Mouse (Mus musculus): ENCODE data around the gene Leprot. TPM values are rescaled to one million over a fixed set of nuclear protein-coding genes. Genes with fewer than 3 reads are reported as not detected.
A peak's percentile ranks its signal among the peaks of the same experiment; 100 is the strongest.

Leprot gene
- total and polyA plus RNA-seq, 3 experiments, result 24.2 to 37.9 (median 30.2) TPM

DNA sequence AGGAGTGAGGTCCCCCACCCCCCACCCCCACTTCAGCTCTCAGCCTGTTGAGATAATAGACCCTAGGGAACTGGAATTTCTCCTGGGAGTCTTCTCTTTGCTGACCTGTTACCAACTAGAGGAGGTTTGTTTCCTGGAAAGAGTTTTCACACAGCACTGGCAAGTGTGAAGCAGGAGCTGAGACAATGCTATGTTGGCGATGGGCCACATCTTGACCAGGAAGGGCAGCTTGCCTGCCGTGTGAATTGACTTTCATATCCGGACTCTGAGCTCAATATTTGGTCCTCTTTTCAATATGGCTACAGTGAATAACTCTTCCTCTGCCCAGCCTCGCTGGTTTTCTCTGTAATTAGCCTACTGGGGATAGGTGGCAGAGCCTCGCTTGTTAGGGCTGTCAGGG, 21.6 kb downstream of the Leprot start:
- H3K4me1 ChIP-seq (ENCODE audit: control insufficient read depth, insufficient read depth, low read length), result no peaks in the 10 kb centered on the region
- no peak overlapping the region for H3K27ac ChIP-seq
- intact Hi-C loops (cut with DNase I), result no loop called here
- no peaks in the 10 kb centered on the region for H3K27me3 ChIP-seq (ENCODE audit: control insufficient read depth, insufficient read depth, low read length)
- no peak overlapping the region for H3K4me3 ChIP-seq
- no peaks in the 10 kb centered on the region for H3K36me3 ChIP-seq (ENCODE audit: control insufficient read depth, insufficient read depth, low read length)
- no peak overlapping the region for H3K9ac ChIP-seq (ENCODE audit: low read depth, low read length)
- no peak for DNase-seq
- H3K79me2 ChIP-seq (replicated peaks; ENCODE audit: control insufficient read depth, insufficient read depth, low read length), result no peaks in the 10 kb centered on the region
- 45% methylated on average over 5 of the region's 5 CpGs for WGBS
- TF ChIP-seq POLR2A (IDR thresholded peaks at IDR 0.05; ENCODE audit: insufficient read depth, low read depth, low read length), result no peak
- no peak for TF ChIP-seq EP300 (IDR thresholded peaks at IDR 0.05; ENCODE audit: insufficient read depth, low read depth, low read length)
- no peak for TF ChIP-seq CTCF (IDR thresholded peaks at IDR 0.05)

DNA sequence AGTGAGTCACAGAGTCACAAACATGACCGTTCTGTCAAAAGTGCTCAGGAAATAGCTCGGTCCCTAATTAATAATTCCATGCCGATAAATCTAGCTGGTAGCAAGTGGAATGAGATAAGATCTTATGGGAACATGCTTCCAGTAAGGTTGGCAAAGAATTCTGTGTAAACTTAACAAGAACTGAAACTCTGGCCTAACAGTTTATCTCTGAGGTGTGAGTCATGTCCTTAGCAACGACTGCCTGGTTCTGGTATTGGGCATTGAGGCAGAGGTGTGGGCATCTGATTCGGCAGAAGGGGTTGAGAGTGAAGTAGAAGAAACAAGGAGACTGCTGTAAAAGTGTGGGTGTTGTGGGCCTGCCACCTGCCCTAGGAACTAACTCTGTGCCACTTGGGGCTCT, 22.3 kb downstream of the Leprot start:
- Histone ChIP-seq H3K27me3 (ENCODE audit: control insufficient read depth, insufficient read depth, low read length) (no peaks in the 10 kb centered on the region), H3K4me3 (no peak overlapping the region), H3K9ac (ENCODE audit: low read depth, low read length) (no peak overlapping the region), H3K4me1 (ENCODE audit: control insufficient read depth, insufficient read depth, low read length) (no peaks in the 10 kb centered on the region), H3K36me3 (ENCODE audit: control insufficient read depth, insufficient read depth, low read length) (no peaks in the 10 kb centered on the region), H3K79me2 (replicated peaks; ENCODE audit: control insufficient read depth, insufficient read depth, low read length) (no peaks in the 10 kb centered on the region), H3K27ac (no peak overlapping the region)
- no peak for DNase-seq
- TF ChIP-seq POLR2A (IDR thresholded peaks at IDR 0.05; ENCODE audit: insufficient read depth, low read depth, low read length) (no peak), CTCF (IDR thresholded peaks at IDR 0.05) (no peak), EP300 (IDR thresholded peaks at IDR 0.05; ENCODE audit: insufficient read depth, low read depth, low read length) (no peak)
- intact Hi-C loops (cut with DNase I), result no loop called here
- WGBS, result 55% methylated on average over 5 of the region's 5 CpGs

DNA sequence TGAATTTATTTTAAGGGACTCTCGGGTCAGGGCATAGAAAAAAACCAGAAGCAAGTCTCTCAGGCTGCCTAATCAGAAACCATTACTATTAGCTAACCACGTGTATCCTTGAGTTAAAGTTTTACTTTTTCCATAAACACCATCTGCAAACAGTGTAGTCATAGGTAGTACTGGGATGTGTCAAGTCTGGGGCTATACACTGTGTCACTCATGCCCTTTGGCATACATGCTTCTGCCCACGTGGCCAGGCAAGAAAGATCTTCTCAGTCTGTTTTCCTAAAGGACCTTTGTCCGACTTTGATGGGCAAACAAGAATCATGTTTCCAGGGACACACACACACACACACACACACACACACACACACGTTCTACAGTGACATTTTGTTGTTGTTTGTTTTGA, 27.3 kb downstream of the Leprot start:
- no peak for DNase-seq
- 73% methylated on average over 5 of the region's 5 CpGs for WGBS
- Histone ChIP-seq H3K4me1 (ENCODE audit: control insufficient read depth, insufficient read depth, low read length) (peaks cover 3% of the 10 kb centered on the region; the same call in 1 of the 2 replicates), H3K9ac (ENCODE audit: low read depth, low read length) (no peak overlapping the region), H3K27me3 (ENCODE audit: control insufficient read depth, insufficient read depth, low read length) (no peaks in the 10 kb centered on the region), H3K27ac (no peak overlapping the region), H3K36me3 (ENCODE audit: control insufficient read depth, insufficient read depth, low read length) (no peaks in the 10 kb centered on the region), H3K4me3 (no peak overlapping the region), H3K79me2 (replicated peaks; ENCODE audit: control insufficient read depth, insufficient read depth, low read length) (no peaks in the 10 kb centered on the region)
- TF ChIP-seq CTCF (IDR thresholded peaks at IDR 0.05), result no peak
- TF ChIP-seq EP300 (IDR thresholded peaks at IDR 0.05; ENCODE audit: insufficient read depth, low read depth, low read length), result no peak
- TF ChIP-seq POLR2A (IDR thresholded peaks at IDR 0.05; ENCODE audit: insufficient read depth, low read depth, low read length), result no peak
- intact Hi-C loops (cut with DNase I), result loop anchor here (5.0 kb wide), 1 partner anchor 43 kb away; the partner anchor contains the start of gene Lepr

DNA sequence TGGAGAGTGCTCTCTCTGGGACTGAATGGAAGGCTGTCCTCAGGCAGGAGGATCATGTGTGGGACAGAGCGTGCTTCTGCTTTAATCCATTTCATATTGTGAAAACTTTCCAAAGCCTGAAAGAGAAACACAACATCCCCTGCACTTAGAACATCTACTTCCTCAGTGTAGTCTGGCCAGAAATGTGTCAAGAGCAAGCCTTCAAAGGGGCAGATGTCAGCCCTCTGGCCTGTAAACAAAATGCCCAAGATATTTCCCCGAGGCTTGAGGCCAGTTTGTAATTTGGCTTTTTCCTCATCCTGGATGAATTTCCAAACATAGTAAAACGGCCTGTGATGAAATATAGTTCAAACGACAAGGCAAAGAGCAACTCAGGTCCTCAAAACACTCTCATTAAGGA, 28.2 kb downstream of the Leprot start:
- DNase-seq, result peak in 1 of 2 experiments; percentile 55
- H3K27me3 ChIP-seq (ENCODE audit: control insufficient read depth, insufficient read depth, low read length), result no peaks in the 10 kb centered on the region
- H3K27ac ChIP-seq, result peak overlapping the region; percentile 31

DNA sequence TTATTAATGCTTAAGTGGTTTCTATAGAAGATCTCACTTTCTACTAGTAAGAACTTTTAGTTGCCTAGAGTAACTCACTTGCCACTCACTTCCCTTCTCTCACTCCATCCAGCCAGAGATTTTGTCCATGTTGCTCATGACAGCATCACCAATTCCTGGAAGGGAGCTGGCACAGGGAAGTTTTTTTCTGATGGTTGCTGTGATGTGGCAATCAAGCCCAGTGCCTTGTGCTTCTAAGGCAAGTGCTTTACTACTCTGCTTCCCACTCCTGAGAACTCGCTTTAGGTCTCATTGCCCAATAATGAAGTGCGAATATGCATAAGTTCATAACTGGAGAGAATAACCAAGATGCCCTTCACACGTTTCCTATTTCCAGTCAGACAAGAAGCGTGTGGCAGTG, 35.1 kb downstream of the Leprot start:
- Histone ChIP-seq H3K9ac (ENCODE audit: low read depth, low read length) (no peak overlapping the region), H3K27me3 (ENCODE audit: control insufficient read depth, insufficient read depth, low read length) (no peaks in the 10 kb centered on the region), H3K36me3 (ENCODE audit: control insufficient read depth, insufficient read depth, low read length) (no peaks in the 10 kb centered on the region), H3K79me2 (replicated peaks; ENCODE audit: control insufficient read depth, insufficient read depth, low read length) (no peaks in the 10 kb centered on the region), H3K4me1 (ENCODE audit: control insufficient read depth, insufficient read depth, low read length) (peaks cover 2% of the 10 kb centered on the region), H3K4me3 (no peak overlapping the region), H3K27ac (no peak overlapping the region)
- no peak for DNase-seq
- TF ChIP-seq EP300 (IDR thresholded peaks at IDR 0.05; ENCODE audit: insufficient read depth, low read depth, low read length) (no peak), POLR2A (IDR thresholded peaks at IDR 0.05; ENCODE audit: insufficient read depth, low read depth, low read length) (no peak), CTCF (IDR thresholded peaks at IDR 0.05) (no peak)
- WGBS, result 85% methylated on average over 4 of the region's 4 CpGs
- intact Hi-C loops (cut with DNase I), result no loop called here

More for the DNA sequence above, 28.2 kb downstream of the Leprot start:
- peaks cover 3% of the 10 kb centered on the region; the same call in 1 of the 2 replicates for H3K4me1 ChIP-seq (ENCODE audit: control insufficient read depth, insufficient read depth, low read length)
- TF ChIP-seq CTCF (IDR thresholded peaks at IDR 0.05) (no peak), POLR2A (IDR thresholded peaks at IDR 0.05; ENCODE audit: insufficient read depth, low read depth, low read length) (no peak), EP300 (IDR thresholded peaks at IDR 0.05; ENCODE audit: insufficient read depth, low read depth, low read length) (no peak)
- H3K79me2 ChIP-seq (replicated peaks; ENCODE audit: control insufficient read depth, insufficient read depth, low read length), result no peaks in the 10 kb centered on the region
- H3K36me3 ChIP-seq (ENCODE audit: control insufficient read depth, insufficient read depth, low read length), result no peaks in the 10 kb centered on the region
- H3K4me3 ChIP-seq, result no peak overlapping the region
- 37% methylated on average over 4 of the region's 4 CpGs for WGBS
- intact Hi-C loops (cut with DNase I), result loop anchor here (5.0 kb wide), 1 partner anchor 42 kb away; the partner anchor contains the start of gene Lepr
- no peak overlapping the region for H3K9ac ChIP-seq (ENCODE audit: low read depth, low read length)

DNA sequence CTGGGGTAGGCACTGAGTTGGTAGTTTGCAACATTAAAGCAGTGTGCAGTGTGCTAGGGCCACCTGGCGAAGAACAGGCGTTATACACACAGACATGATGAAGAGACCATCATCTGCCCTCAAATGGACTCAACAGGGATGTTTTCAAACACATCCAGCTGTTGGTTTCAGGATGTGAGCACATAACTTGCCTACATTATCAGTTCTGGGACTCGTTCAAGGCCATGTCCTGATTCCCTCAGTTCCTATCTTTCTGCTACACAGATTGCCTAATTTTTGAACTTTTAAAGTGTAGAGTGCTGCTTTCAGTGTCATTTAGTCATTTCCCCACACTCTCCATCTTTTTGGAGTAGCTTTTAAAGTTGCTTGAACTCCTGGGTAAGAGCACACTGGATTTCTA, 35.6 kb downstream of the Leprot start:
- H3K36me3 ChIP-seq (ENCODE audit: control insufficient read depth, insufficient read depth, low read length), result no peaks in the 10 kb centered on the region
- no peaks in the 10 kb centered on the region for H3K79me2 ChIP-seq (replicated peaks; ENCODE audit: control insufficient read depth, insufficient read depth, low read length)
- H3K27ac ChIP-seq, result no peak overlapping the region
- no peaks in the 10 kb centered on the region for H3K27me3 ChIP-seq (ENCODE audit: control insufficient read depth, insufficient read depth, low read length)
- H3K4me1 ChIP-seq (ENCODE audit: control insufficient read depth, insufficient read depth, low read length), result peaks cover 2% of the 10 kb centered on the region
- H3K9ac ChIP-seq (ENCODE audit: low read depth, low read length), result no peak overlapping the region
- DNase-seq, result peak in 1 of 2 experiments; percentile 13
- TF ChIP-seq CTCF (IDR thresholded peaks at IDR 0.05) (peak; percentile 14; the same call in 1 of the 2 replicates), POLR2A (IDR thresholded peaks at IDR 0.05; ENCODE audit: insufficient read depth, low read depth, low read length) (no peak), EP300 (IDR thresholded peaks at IDR 0.05; ENCODE audit: insufficient read depth, low read depth, low read length) (no peak)
- no peak overlapping the region for H3K4me3 ChIP-seq
- 51% methylated on average over 3 of the region's 3 CpGs for WGBS
- intact Hi-C loops (cut with DNase I), result no loop called here

All from heart, adult 2 months (tissue).